Mouse (Mus musculus) MEL (cell line): ENCODE results near the gene Myo15b.

ENCODE experiments used
- CHD1 ChIP-seq: IDR thresholded peaks from 2 replicates; pipeline ENCODE4 v1.6.1; 2012; ENCODE audit warnings: low read depth, mild to moderate bottlenecking, inconsistent platforms, low read length, improper control_type of control experiment
- CTCF ChIP-seq, 3 experiments: IDR thresholded peaks in 2 of 3; conservative IDR thresholded peaks in 1 of 3; 2 replicates each; pipeline ENCODE4 v1.5.1; 2011 to 2012; ENCODE audit warnings: low read length in 3 of 3, low read depth in 2 of 3, mild to moderate bottlenecking in 2 of 3, improper control_type of control experiment in 1 of 3, inconsistent platforms in 1 of 3, mixed read lengths in 1 of 3, moderate library complexity in 1 of 3; ENCODE audit not compliant: control insufficient read depth in 1 of 3, insufficient read depth in 1 of 3, poor library complexity in 1 of 3, severe bottlenecking in 1 of 3
- EP300 ChIP-seq, 2 experiments: IDR thresholded peaks; 2 replicates each; pipeline ENCODE4 v1.6.1; 2011; ENCODE audit warnings: improper control_type of control experiment in 2 of 2, low read length in 2 of 2, low read depth in 1 of 2, mild to moderate bottlenecking in 1 of 2
- KAT2A ChIP-seq: conservative IDR thresholded peaks from 2 replicates; pipeline ENCODE4 v1.6.1; 2012; ENCODE audit warnings: low read depth, low read length, improper control_type of control experiment, inconsistent platforms
- MAFK ChIP-seq: IDR thresholded peaks from 2 replicates; pipeline ENCODE4 v1.6.1; 2011; ENCODE audit warnings: low read depth, mild to moderate bottlenecking, low read length, improper control_type of control experiment, borderline replicate concordance
- MAZ ChIP-seq: IDR thresholded peaks from 2 replicates; pipeline ENCODE4 v1.6.1; 2012; ENCODE audit warnings: low read depth, mild to moderate bottlenecking, inconsistent platforms, low read length, improper control_type of control experiment
- MEF2A ChIP-seq: IDR thresholded peaks from 2 replicates; pipeline ENCODE4 v1.6.1; 2014; ENCODE audit warnings: low read depth, mild to moderate bottlenecking, inconsistent platforms, low read length, improper control_type of control experiment; ENCODE audit not compliant: poor library complexity, insufficient replicate concordance, severe bottlenecking; ENCODE audit errors: extremely low read depth
- NELFE ChIP-seq: IDR thresholded peaks from 2 replicates; pipeline ENCODE4 v1.6.1; 2011; ENCODE audit warnings: low read depth, low read length, improper control_type of control experiment
- NRF1 ChIP-seq: IDR thresholded peaks from 2 replicates; pipeline ENCODE4 v1.6.1; 2014; ENCODE audit warnings: low read depth, mild to moderate bottlenecking, inconsistent platforms, low read length, improper control_type of control experiment, moderate library complexity; ENCODE audit not compliant: poor library complexity, insufficient read depth, severe bottlenecking
- POLR2A ChIP-seq, 2 experiments: IDR thresholded peaks; 2 replicates each; pipeline ENCODE4 v1.6.1; 2011 to 2012; ENCODE audit warnings: low read length in 2 of 2, mild to moderate bottlenecking in 2 of 2, control low read depth in 1 of 2, improper control_type of control experiment in 1 of 2, low read depth in 1 of 2, moderate library complexity in 1 of 2; ENCODE audit not compliant: control insufficient read depth in 1 of 2, insufficient read depth in 1 of 2, poor library complexity in 1 of 2
- ZC3H11A ChIP-seq: IDR thresholded peaks from 2 replicates; pipeline ENCODE4 v1.6.1; 2012; ENCODE audit warnings: low read depth, mild to moderate bottlenecking, inconsistent platforms, low read length, improper control_type of control experiment
- ZKSCAN1 ChIP-seq: IDR thresholded peaks from 2 replicates; pipeline ENCODE4 v1.6.1; 2012; ENCODE audit warnings: low read depth, mild to moderate bottlenecking, inconsistent platforms, low read length, improper control_type of control experiment, moderate library complexity

GRCm38 (mm10) chr11:115931235-115931634, 73.0 kb downstream of the Myo15b start:
- TF ChIP-seq MEF2A (no peak), CTCF (IDR thresholded peaks at IDR 0.05 in 2 of 3, conservative IDR thresholded peaks at IDR 0.05 in 1 of 3; ENCODE audit: control insufficient read depth in 1 of 3, insufficient read depth in 1 of 3, low read depth in 2 of 3, low read length in 3 of 3, poor library complexity in 1 of 3, severe bottlenecking in 1 of 3) (no peak), ZKSCAN1 (no peak), MAZ (no peak), KAT2A (no peak), CHD1 (no peak), POLR2A (IDR thresholded peaks at IDR 0.05; ENCODE audit: control insufficient read depth in 1 of 2, insufficient read depth in 1 of 2, low read depth in 1 of 2, low read length in 2 of 2, poor library complexity in 1 of 2) (no peak), MAFK (no peak), ZC3H11A (no peak), NRF1 (no peak), NELFE (no peak), EP300 (IDR thresholded peaks at IDR 0.05; ENCODE audit: low read depth in 1 of 2, low read length in 2 of 2) (no peak)
